Mouse (Mus musculus): Measurements from ENCODE around the gene Chek1. TPM values are rescaled to one million over a fixed set of nuclear protein-coding genes. Genes with fewer than 3 reads are reported as not detected.
A peak's percentile ranks its signal among the peaks of the same experiment; 100 is the strongest.

Gene Chek1
- polyA plus RNA-seq (2015; fragmentation: Nextera tagmentation; extraction: Ambion mirVana): 39.6 and 40.8 TPM in 2 replicates

DNA sequence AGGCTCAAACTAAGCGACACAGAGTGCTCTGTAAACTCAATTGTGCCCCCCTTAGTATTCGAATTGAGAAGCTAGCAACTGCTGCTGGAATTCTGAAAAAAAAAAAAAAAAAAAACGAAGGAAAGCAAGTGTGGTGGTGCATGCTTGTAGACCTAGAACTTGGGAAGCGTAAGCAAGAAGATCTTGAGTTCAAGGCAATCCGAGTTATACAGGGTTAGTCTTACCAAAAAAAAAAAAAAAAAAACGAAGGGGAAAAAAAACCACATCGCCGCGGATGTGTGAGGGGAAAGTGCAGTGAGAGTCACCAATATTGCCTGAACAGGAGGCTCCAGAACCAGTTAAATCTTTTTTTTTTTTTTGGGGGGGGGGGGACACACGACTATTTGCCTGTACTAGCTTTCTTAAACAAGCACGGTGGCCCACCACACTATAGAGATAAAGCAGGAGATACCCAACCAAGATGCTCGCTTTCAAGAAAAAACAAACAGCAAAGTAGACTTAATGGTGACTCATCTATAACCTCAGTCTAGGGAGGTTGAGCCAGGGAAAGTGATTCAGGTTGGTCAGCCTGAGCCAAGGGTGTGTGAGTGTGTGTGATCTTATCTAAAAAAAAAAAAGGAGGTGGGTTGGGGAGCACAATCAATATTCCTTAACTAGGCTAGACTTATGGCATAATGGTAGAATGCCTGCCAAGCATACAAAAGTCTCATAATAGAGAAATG, at the start of gene Chek1:
Gene Chek1, minus strand, starts transcription at position 32 of the 722 bp plus-strand sequence.
- H3K4me3 ChIP-seq: peak within 1 kb of the TSS; percentile 72
- no peak for ATAC-seq (ENCODE audit: low FRiP score, low read depth)
- H3K4me1 ChIP-seq: peaks cover 17% of the 10 kb centered on the region
- H3K36me3 ChIP-seq: peaks cover 35% of the 10 kb centered on the region
- H3K9me3 ChIP-seq: no peaks in the 10 kb centered on the region
- H3K9ac ChIP-seq: peak within 1 kb of the TSS; percentile 81
- peak within 1 kb of the TSS; percentile 93 for H3K27ac ChIP-seq
- H3K4me2 ChIP-seq (replicated peaks): peak within 1 kb of the TSS; percentile 83
- WGBS: 5% methylated on average over 12 of the region's 12 CpGs
- H3K27me3 ChIP-seq: no peaks in the 10 kb centered on the region

DNA sequence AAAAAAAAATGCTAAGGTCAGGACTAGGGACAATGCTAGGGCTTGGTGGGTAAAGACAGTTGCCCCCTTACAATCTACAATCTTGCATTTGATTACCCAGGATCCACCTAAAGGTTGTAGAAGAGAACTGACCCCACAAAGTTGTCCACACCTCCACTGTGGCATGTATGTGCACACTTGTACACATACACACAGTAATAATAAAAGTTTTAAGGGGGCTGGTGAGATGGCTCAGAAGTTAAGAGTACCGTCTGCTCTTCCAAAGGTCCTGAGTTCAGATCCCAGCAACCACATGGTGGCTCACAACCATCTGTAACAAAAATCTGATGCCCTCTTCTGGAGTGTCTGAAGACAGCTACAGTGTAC, 42.2 kb upstream of the Chek1 start:
- no peak overlapping the region for H3K9ac ChIP-seq
- no peak for ATAC-seq (ENCODE audit: low FRiP score, low read depth)

DNA sequence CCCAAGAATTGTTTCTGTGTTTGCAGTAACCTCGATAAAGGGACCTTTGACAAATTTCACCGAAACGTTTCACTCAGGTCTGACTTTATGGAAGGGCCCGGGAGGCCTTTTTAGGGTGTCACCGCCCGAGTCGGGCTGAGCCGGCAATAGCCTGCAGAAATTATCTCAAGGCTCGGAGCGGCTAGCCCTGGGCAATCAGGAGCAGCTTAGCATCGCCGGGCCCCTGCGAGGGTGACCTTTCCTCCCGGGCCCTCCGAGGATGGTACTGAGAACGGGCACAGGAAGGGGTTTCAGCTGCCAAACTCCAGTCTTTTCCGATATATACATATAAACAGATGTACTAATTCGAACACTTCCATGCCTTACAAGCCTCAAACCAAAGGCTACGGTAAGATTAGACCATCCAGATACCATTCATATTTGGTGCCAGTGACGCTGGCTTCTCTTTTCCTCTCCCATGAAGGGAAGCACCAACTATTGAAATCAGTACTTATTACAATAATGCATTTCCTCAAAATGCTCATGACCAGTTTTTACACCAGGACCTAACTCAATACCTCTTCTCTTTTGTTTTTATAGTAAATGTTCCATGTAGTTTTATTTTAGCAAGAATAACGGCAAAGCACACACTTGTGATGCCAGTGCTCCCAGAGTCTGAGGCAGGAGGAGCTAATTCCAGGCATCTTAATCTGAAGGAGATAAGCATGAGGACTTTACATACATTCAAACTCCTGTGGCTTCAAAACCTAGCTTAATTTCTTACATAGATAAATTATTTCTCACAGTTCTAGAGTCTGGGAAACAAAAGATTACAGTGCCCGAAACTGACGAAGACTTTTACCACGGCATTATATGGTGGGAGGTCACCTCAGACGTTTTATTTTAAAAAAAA, 41.5 kb upstream of the Chek1 start:
- Histone ChIP-seq H3K36me3 (peaks cover 12% of the 10 kb centered on the region), H3K27me3 (no peaks in the 10 kb centered on the region), H3K27ac (peak overlapping the region; percentile 93), H3K9me3 (no peaks in the 10 kb centered on the region), H3K4me2 (replicated peaks) (peak overlapping the region; percentile 80), H3K4me1 (peaks cover 13% of the 10 kb centered on the region), H3K9ac (peak overlapping the region; percentile 88), H3K4me3 (peak overlapping the region; percentile 100)
- peak; percentile 9; the same call in 1 of the 2 replicates for ATAC-seq (ENCODE audit: low FRiP score, low read depth)
- WGBS: 13% methylated on average over 25 of the region's 25 CpGs

More for the DNA sequence above, 42.2 kb upstream of the Chek1 start:
- Histone ChIP-seq H3K4me3 (peak overlapping the region; percentile 100; the same call in 1 of the 2 replicates), H3K27ac (no peak overlapping the region), H3K27me3 (no peaks in the 10 kb centered on the region), H3K4me1 (peaks cover 13% of the 10 kb centered on the region), H3K4me2 (replicated peaks) (peak overlapping the region; percentile 80), H3K36me3 (peaks cover 8% of the 10 kb centered on the region), H3K9me3 (no peaks in the 10 kb centered on the region)
- WGBS: 80% methylated on average over 1 of the region's 1 CpGs

DNA sequence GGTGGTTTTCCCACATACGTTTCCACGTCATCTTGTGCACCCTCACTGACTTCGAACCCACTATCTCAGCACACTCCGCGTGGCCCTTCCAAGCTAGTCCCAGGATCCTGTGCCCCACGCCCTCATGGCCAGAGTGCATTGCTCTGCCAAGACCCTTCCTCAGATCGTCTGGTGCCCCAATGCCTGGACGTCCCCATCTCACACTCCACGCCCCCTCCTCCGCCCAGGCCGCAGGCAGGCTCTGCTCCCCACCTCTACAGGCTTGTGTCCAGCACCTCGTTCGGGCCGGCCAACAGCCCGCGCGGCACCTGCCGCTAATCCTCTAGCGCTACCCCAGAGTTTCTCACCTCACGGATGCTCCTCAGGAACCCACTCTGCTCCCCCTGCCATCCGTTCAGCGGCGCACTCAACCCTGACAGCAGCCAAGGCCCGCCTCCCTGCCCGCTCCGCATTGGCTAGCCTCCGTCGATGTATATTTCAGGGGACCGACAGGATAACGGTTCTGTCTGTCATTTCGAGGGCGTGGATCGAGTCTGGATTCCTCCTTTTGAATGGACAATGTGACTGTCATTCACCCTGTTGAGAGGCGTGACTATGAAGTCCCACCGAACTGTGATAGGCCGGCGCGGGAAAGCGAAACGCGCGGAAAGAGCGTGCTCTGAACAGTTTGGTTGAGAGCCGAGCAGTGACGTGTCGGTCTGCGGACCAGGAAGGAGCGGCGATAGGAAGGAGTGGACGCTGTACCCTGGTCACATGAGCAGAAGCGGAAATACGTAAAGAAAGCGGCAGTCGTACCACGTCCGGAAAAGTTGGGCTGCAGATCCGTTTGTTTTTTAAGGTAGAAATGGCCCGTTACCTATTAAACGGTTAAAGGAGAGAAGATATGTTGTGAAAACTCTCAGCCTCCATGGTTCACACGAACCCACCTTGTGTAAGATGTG, 40.6 kb upstream of the Chek1 start, which contains the start of gene Stt3a:
Gene Stt3a, minus strand, starts transcription at position 477 of the 941 bp plus-strand sequence.
- under 1% methylated on average over 60 of the region's 60 CpGs for WGBS
- Histone ChIP-seq H3K9ac (peak within 1 kb of the TSS; percentile 93), H3K27ac (peak within 1 kb of the TSS; percentile 93), H3K36me3 (peaks cover 20% of the 10 kb centered on the region), H3K27me3 (no peaks in the 10 kb centered on the region), H3K9me3 (no peaks in the 10 kb centered on the region), H3K4me3 (peak within 1 kb of the TSS; percentile 100), H3K4me1 (peaks cover 13% of the 10 kb centered on the region), H3K4me2 (replicated peaks) (peak within 1 kb of the TSS; percentile 91)
- peak; percentile 100 for ATAC-seq (ENCODE audit: low FRiP score, low read depth)

DNA sequence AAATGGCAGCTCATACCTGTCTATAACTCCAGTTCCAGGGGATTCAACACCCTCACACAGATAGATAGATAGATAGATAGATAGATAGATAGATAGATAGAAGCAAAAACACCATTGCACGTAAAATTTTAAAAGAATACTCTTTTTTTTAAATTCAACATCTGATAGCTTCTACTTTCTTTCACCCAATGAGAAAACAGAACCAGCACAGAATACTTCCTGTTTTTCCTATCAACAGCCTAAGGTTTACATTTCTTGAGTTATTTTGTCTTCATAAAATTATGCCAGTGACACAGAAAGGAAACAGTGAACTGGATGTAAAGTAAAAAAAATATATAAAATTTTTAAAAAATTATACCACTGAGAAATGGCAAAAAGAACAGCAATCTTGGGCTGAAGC, 37.5 kb upstream of the Chek1 start:
- peaks cover 40% of the 10 kb centered on the region for H3K36me3 ChIP-seq
- H3K4me3 ChIP-seq: no peak overlapping the region

DNA sequence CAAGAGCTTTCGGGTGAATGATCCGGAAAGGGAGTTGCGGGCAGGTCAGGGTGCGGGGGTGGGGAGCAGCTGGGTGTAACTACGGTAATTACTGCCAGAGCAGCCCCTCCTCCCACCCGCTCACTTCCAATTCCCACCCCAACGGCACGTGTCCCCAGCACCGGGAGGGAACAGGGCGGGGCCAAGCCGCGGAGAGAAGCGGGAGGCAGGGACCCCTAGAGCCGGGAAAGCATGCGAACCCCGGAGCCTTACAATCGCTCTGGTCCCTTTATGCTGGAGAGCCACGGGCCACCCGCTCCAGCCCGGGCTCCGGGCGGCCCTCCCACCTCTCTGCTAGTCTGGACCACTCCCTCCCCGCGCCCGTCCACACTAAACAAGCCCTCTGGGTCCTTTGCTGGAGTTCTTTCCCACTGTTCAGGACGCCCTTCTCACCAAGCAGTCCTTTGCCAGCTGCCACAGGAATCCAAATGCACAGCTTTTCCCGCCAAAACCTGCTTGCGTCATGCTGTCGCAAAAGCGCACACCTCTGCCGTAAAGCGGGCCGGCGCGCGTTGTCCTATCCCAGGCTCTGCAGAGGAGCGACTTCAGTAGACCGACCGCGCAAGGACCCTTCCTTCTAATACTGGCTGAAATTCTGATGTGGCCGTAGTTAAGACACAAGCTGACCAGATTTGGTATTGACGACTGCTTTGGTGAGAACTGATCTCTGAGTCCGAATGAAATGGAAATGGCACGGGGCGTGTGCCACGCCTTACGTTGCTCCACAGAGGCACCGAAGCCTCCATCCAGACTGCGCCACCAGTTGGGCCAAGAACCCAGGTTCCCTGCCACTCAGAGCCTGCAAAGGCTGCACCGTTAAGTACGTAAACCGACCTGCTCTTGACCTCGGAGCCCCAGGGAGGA, 483 bp downstream of the Chek1 start:
- H3K9me3 ChIP-seq: no peaks in the 10 kb centered on the region
- peak; percentile 95 for ATAC-seq (ENCODE audit: low FRiP score, low read depth)
- H3K9ac ChIP-seq: peak overlapping the region; percentile 81
- peak overlapping the region; percentile 72 for H3K4me3 ChIP-seq
- no peaks in the 10 kb centered on the region for H3K27me3 ChIP-seq
- H3K4me1 ChIP-seq: peaks cover 17% of the 10 kb centered on the region
- H3K27ac ChIP-seq: peak overlapping the region; percentile 93
- H3K4me2 ChIP-seq (replicated peaks): peak overlapping the region; percentile 83
- under 1% methylated on average over 52 of the region's 53 CpGs for WGBS
- H3K36me3 ChIP-seq: peaks cover 37% of the 10 kb centered on the region

More for the DNA sequence above, 37.5 kb upstream of the Chek1 start:
- Histone ChIP-seq H3K27ac (no peak overlapping the region), H3K4me2 (replicated peaks) (no peak overlapping the region), H3K9ac (no peak overlapping the region), H3K9me3 (no peaks in the 10 kb centered on the region), H3K4me1 (peaks cover 13% of the 10 kb centered on the region), H3K27me3 (no peaks in the 10 kb centered on the region)
- WGBS: 93% methylated on average over 1 of the region's 1 CpGs
- ATAC-seq (ENCODE audit: low FRiP score, low read depth): no peak

DNA sequence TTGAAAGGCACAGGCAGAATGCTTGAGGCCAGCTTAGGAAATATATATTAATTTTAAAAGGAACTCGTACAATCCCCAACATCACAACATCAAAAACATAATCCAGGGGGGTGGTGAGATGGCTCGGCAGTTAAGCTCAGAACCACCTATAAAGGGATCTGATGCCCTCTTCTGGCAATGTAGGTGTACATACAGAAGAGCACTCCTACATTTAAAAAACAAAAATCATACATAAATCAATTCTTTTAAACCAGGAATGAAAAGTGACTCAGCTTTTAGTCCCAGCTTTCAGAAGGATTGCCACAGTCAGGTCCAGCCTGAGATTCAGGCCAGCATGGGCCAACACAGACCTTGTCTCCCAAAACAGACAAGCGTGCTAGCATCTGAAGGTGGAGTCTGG, 10.2 kb downstream of the Chek1 start:
- 75% methylated on average over 3 of the region's 3 CpGs for WGBS

DNA sequence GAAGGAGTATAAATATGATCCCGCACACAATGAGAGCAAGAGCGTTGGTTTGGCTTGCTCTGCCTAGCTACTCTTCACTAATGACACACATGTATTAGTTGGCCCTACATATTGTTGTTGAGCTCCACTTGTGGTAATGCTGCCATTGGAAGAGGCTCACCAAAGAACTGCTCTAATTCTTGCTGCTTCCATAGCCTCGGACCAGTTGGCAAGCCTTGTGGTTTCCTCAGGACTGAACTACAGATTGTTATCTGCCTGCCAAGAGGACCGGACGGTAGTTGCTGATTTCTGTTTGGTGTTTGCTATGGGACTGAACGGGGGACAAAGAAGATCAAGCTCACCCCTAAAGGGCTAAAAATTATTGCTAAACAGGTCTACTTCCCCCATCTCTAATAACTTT, 19.6 kb downstream of the Chek1 start:
- no peaks in the 10 kb centered on the region for H3K4me1 ChIP-seq
- no peaks in the 10 kb centered on the region for H3K9me3 ChIP-seq
- H3K4me3 ChIP-seq: no peak overlapping the region
- no peak overlapping the region for H3K9ac ChIP-seq
- no peaks in the 10 kb centered on the region for H3K27me3 ChIP-seq
- H3K27ac ChIP-seq: no peak overlapping the region
- 97% methylated on average over 6 of the region's 6 CpGs for WGBS
- peaks cover 33% of the 10 kb centered on the region for H3K36me3 ChIP-seq
- ATAC-seq (ENCODE audit: low FRiP score, low read depth): no peak
- no peak overlapping the region for H3K4me2 ChIP-seq (replicated peaks)

More for the DNA sequence above, 10.2 kb downstream of the Chek1 start:
- Histone ChIP-seq H3K9ac (no peak overlapping the region), H3K4me1 (no peaks in the 10 kb centered on the region), H3K9me3 (no peaks in the 10 kb centered on the region), H3K36me3 (peaks cover 47% of the 10 kb centered on the region), H3K4me2 (replicated peaks) (no peak overlapping the region), H3K4me3 (no peak overlapping the region), H3K27me3 (no peaks in the 10 kb centered on the region), H3K27ac (no peak overlapping the region)
- no peak for ATAC-seq (ENCODE audit: low FRiP score, low read depth)

DNA sequence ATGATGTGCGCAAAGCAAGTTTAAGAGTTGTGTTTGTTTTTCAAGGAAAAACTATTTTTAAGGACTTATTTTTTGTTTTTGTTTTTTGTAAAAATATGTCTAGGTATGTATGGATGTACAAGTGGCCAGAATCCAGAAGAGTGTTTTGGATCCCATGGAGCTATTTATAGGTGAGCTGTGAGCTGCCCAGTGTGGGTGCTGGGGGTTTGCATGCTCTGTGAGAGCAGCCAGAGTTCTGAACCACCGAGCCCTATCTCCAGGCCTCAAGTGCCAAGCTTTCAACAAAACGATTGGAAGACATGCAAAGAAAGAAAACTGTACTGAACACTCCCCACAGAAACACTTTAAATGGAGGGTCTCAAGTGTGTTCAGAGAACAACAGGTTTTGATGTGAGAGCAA, 20.9 kb downstream of the Chek1 start:
- WGBS: 88% methylated on average over 3 of the region's 3 CpGs
- Histone ChIP-seq H3K9me3 (no peaks in the 10 kb centered on the region), H3K4me3 (no peak overlapping the region), H3K27ac (no peak overlapping the region), H3K4me2 (replicated peaks) (no peak overlapping the region), H3K27me3 (no peaks in the 10 kb centered on the region), H3K4me1 (no peaks in the 10 kb centered on the region), H3K9ac (no peak overlapping the region), H3K36me3 (peaks cover 27% of the 10 kb centered on the region)
- ATAC-seq (ENCODE audit: low FRiP score, low read depth): no peak

DNA sequence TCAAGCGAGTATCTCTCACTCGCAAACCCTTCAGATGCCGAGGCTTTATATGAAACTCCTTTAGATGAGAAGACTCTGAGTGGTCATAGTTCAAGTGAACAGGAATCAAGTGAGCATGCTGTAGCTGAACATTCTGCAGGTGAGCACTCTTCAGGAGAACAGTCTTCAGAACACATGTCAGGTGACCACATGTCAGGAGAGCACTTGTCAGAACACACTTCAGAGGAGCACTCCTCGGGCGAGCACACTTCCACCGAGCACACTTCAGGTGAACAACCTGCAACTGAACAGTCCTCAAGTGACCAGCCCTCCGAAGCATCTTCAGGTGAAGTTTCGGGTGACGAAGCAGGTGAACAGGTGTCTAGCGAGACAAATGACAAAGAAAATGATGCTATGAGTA, 32.6 kb downstream of the Chek1 start:
- Histone ChIP-seq H3K4me2 (replicated peaks) (no peak overlapping the region), H3K27ac (no peak overlapping the region), H3K9me3 (no peaks in the 10 kb centered on the region), H3K27me3 (no peaks in the 10 kb centered on the region), H3K4me3 (no peak overlapping the region), H3K36me3 (no peaks in the 10 kb centered on the region), H3K9ac (no peak overlapping the region), H3K4me1 (no peaks in the 10 kb centered on the region)
- 92% methylated on average over 10 of the region's 10 CpGs for WGBS
- ATAC-seq (ENCODE audit: low FRiP score, low read depth): no peak

DNA sequence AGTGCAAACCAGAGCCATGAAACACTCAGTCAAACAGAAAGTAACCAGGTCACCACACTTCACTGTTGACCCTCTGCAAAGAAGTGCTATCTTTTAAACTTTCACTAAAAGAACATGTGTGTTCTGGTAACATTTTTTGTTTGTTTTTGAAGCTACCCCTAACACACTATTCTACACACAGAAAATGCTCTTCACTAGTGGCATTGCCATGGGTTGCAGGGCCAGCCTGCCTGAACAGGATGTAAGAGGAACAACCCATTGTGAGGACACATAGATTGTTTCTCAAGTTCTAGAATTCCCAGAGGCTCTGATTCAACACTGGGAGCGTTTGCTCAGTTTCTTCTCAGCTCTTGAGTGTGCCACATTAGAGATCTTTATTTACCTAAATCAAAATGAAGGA, 33.9 kb downstream of the Chek1 start, which contains the start of gene Acrv1:
Gene Acrv1, plus strand, starts transcription at position 301 of the 400 bp plus-strand sequence.
- H3K27me3 ChIP-seq: no peaks in the 10 kb centered on the region
- H3K9me3 ChIP-seq: no peaks in the 10 kb centered on the region
- H3K36me3 ChIP-seq: no peaks in the 10 kb centered on the region
- H3K4me1 ChIP-seq: no peaks in the 10 kb centered on the region
- WGBS: 62% methylated on average over 1 of the region's 1 CpGs
- H3K9ac ChIP-seq: no peak within 1 kb of the TSS
- no peak for ATAC-seq (ENCODE audit: low FRiP score, low read depth)
- H3K27ac ChIP-seq: no peak within 1 kb of the TSS
- H3K4me2 ChIP-seq (replicated peaks): no peak within 1 kb of the TSS
- no peak within 1 kb of the TSS for H3K4me3 ChIP-seq
